Mouse (Mus musculus) midbrain, embryonic 16.5 days (tissue): ENCODE results near the gene Awat2. TPM values are rescaled to one million over a fixed set of nuclear protein-coding genes. Genes with fewer than 3 reads are reported as not detected.
A peak's percentile ranks its signal among the peaks of the same experiment; 100 is the strongest.
"Not testable (repeated sequence)": the region's sequence is repeated elsewhere in the genome, so short reads cannot be mapped to it uniquely, and the experiment has no call there.

Source experiments
- ATAC-seq: fragments of 200-750 bp; cut with Nextera tagmentation; 2 replicates; pipeline ENCODE4 v1.8.0; 2017; ENCODE audit warnings: moderate TSS enrichment
- H3K27ac ChIP-seq: fragments of 300-500 bp; sonication (generic); 2 replicates; pipeline ENCODE4 v1.5.1; 2014; ENCODE audit warnings: mild to moderate bottlenecking, low read length, mixed read lengths
- H3K27me3 ChIP-seq: fragments of 300-500 bp; sonication (generic); 2 replicates; pipeline ENCODE4 v1.6.1; 2014; ENCODE audit warnings: low read depth, low read length, mixed read lengths; ENCODE audit not compliant: control insufficient read depth, insufficient read depth
- H3K36me3 ChIP-seq: fragments of 300-500 bp; sonication (generic); 2 replicates; pipeline ENCODE4 v1.6.1; 2014; ENCODE audit warnings: mild to moderate bottlenecking, low read length, moderate library complexity, mixed read lengths; ENCODE audit not compliant: control insufficient read depth, insufficient read depth
- H3K4me1 ChIP-seq: fragments of 300-500 bp; sonication (generic); 2 replicates; pipeline ENCODE4 v1.6.1; 2014; ENCODE audit warnings: mild to moderate bottlenecking, low read length, mixed read lengths; ENCODE audit not compliant: control insufficient read depth, insufficient read depth
- H3K4me2 ChIP-seq: fragments of 300-500 bp; sonication (generic); 2 replicates; pipeline ENCODE4 v1.6.1; 2014; ENCODE audit warnings: mild to moderate bottlenecking, low read length, mixed read lengths
- H3K4me3 ChIP-seq: fragments of 300-500 bp; sonication (generic); 2 replicates; pipeline ENCODE4 v1.5.1; 2014; ENCODE audit warnings: low read depth, mild to moderate bottlenecking, low read length, moderate library complexity, mixed read lengths
- H3K9ac ChIP-seq: fragments of 300-500 bp; sonication (generic); 2 replicates; pipeline ENCODE4 v1.6.1; 2014; ENCODE audit warnings: low read depth, low read length, mixed read lengths
- H3K9me3 ChIP-seq: fragments of 300-500 bp; sonication (generic); replicated peaks from 2 replicates; pipeline ENCODE4 v1.6.1; 2014; ENCODE audit warnings: mild to moderate bottlenecking, low read length, mixed read lengths; ENCODE audit not compliant: control insufficient read depth, poor library complexity, severe bottlenecking
- WGBS: fragments of 180-500 bp; shearing (Covaris S2); extraction: QIAGEN DNeasy Blood & Tissue Kit; methylation state at CpG from one replicate; pipeline ENCODE4 v1.1.7; 2014; 5-methylcytosine and 5-hydroxymethylcytosine counted together
- polyA plus RNA-seq: library from polyadenylated mRNA; unstranded; fragments of >200 nt; fragmentation: Nextera tagmentation; extraction: Ambion mirVana; gene quantifications from 2 replicates; pipeline ENCODE4 v1.2.1, GENCODE M21; 2015

Gene Awat2
- polyA plus RNA-seq = 0.11 TPM in 1 of 2 replicates, not detected in the other

GRCm38 (mm10) chrX:100442617-100443016 is at the start of gene Awat2:
Gene Awat2 (minus strand): TSS chrX:100442717.
- not testable (repeated sequence) for H3K9me3 ChIP-seq, H3K27me3 ChIP-seq, ATAC-seq, H3K9ac ChIP-seq, H3K4me1 ChIP-seq, H3K27ac ChIP-seq, H3K4me2 ChIP-seq, H3K4me3 ChIP-seq, H3K36me3 ChIP-seq
- WGBS = 83% methylated on average over 2 of the region's 2 CpGs

GRCm38 (mm10) chrX:100480317-100480716 is 37.8 kb upstream of the Awat2 start:
- ATAC-seq = peak; percentile 81
- 39% methylated on average over 3 of the region's 3 CpGs for WGBS
- Histone ChIP-seq H3K27ac (no peak overlapping the region), H3K4me3 (no peak overlapping the region), H3K4me2 (no peak overlapping the region), H3K9ac (no peak overlapping the region), H3K27me3 (no peaks in the 10 kb centered on the region; the same call in 1 of the 2 replicates), H3K4me1 (no peaks in the 10 kb centered on the region), H3K9me3 (no peaks in the 10 kb centered on the region), H3K36me3 (no peaks in the 10 kb centered on the region)

- Histone ChIP-seq H3K27ac (no peak overlapping the region), H3K4me3 (no peak overlapping the region), H3K27me3 (peaks cover 4% of the 10 kb centered on the region; the same call in 1 of the 2 replicates), H3K4me2 (no peak overlapping the region), H3K9me3 (no peaks in the 10 kb centered on the region), H3K9ac (no peak overlapping the region), H3K36me3 (no peaks in the 10 kb centered on the region), H3K4me1 (no peaks in the 10 kb centered on the region)
- WGBS = 61% methylated on average over 4 of the region's 4 CpGs
- no peak for ATAC-seq
Measured at GRCm38 (mm10) chrX:100475569-100476223, 33.2 kb upstream of the Awat2 start.

DNA sequence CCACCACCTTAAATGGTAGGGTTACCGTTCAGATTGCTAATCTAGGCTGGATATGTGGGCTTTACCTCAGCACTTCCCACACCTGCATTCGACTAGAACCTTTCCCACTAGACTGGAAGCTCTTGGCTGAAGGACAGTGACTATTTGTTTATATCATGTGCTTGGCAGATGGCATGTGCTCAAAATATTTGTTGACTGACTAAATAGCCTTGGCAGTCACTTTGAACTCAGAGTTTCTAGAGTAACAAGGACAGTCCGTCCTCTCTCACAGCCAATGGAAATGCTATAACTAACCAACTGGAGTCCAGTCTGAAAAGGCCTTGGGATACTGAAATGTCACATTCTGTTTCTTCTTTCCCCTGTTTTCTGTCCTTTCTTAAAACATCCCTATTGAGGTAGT is 29.0 kb upstream of the Awat2 start:
- no peak for ATAC-seq
- H3K27ac ChIP-seq = no peak overlapping the region
- no peak overlapping the region for H3K4me2 ChIP-seq
- WGBS = 87% methylated on average over 3 of the region's 3 CpGs
- H3K36me3 ChIP-seq = no peaks in the 10 kb centered on the region
- no peak overlapping the region for H3K4me3 ChIP-seq
- no peaks in the 10 kb centered on the region for H3K9me3 ChIP-seq
- H3K4me1 ChIP-seq = no peaks in the 10 kb centered on the region
- H3K27me3 ChIP-seq = peaks cover 7% of the 10 kb centered on the region
- H3K9ac ChIP-seq = no peak overlapping the region

DNA sequence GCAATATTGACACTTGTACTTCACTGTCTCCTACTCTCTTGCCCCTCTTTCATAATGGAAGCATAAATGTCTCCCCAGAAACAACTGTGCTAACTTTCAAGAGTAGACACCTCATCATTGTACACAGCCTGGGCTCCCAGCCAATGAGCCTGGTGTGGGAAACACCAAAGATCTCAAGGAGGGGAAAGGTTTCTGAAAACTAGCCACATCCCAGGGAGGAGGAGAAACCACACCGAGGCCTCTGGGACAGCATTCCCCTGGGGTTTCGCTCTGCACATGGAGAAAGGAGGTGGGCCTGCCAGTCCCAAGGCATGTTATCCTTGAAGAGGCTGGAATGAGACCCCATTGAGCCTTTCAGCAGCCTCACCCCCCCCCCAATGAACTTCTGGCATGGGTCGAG is 27.6 kb upstream of the Awat2 start:
- Histone ChIP-seq H3K27me3 (peaks cover 7% of the 10 kb centered on the region), H3K9me3 (no peaks in the 10 kb centered on the region), H3K4me2 (no peak overlapping the region), H3K36me3 (no peaks in the 10 kb centered on the region), H3K9ac (no peak overlapping the region), H3K4me1 (no peaks in the 10 kb centered on the region), H3K4me3 (no peak overlapping the region), H3K27ac (no peak overlapping the region)
- no peak for ATAC-seq
- WGBS = 93% methylated on average over 3 of the region's 3 CpGs

DNA sequence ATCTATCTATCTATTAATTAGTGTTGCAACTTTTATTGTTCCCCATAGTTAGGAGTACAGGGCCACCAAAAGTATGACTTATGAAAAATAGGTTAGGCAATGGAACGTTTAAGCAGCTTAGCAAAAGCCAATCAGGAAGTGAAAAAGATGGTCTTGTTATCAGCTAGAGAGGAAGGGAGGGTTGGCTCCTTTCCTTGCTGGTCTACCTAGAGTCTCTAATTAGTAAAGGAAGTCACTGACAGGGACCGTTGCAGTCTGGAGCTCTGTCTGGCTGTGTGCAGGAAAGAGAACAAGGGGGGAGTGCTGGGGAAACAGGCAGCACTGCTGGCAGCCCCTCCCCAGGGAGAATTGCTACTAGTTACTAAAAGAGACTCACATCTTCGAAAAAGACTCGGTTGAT is 25.5 kb upstream of the Awat2 start:
- 80% methylated on average over 4 of the region's 4 CpGs for WGBS
- peaks cover 7% of the 10 kb centered on the region for H3K27me3 ChIP-seq
- H3K4me2 ChIP-seq = no peak overlapping the region
- no peaks in the 10 kb centered on the region for H3K9me3 ChIP-seq
- H3K27ac ChIP-seq = no peak overlapping the region
- no peak for ATAC-seq
- H3K4me1 ChIP-seq = no peaks in the 10 kb centered on the region
- H3K4me3 ChIP-seq = no peak overlapping the region
- no peak overlapping the region for H3K9ac ChIP-seq
- no peaks in the 10 kb centered on the region for H3K36me3 ChIP-seq

- WGBS = 84% methylated on average over 7 of the region's 7 CpGs
- Histone ChIP-seq H3K4me3 (no peak overlapping the region), H3K27ac (no peak overlapping the region), H3K36me3 (no peaks in the 10 kb centered on the region), H3K4me2 (no peak overlapping the region), H3K27me3 (peaks cover 6% of the 10 kb centered on the region), H3K4me1 (no peaks in the 10 kb centered on the region), H3K9ac (no peak overlapping the region), H3K9me3 (no peaks in the 10 kb centered on the region)
- no peak for ATAC-seq
Measured at GRCm38 (mm10) chrX:100443532-100443931, 1.0 kb upstream of the Awat2 start.

- no peaks in the 10 kb centered on the region for H3K9me3 ChIP-seq
- H3K4me3 ChIP-seq = no peak overlapping the region
- no peaks in the 10 kb centered on the region for H3K36me3 ChIP-seq
- H3K27me3 ChIP-seq = no peaks in the 10 kb centered on the region; the same call in 1 of the 2 replicates
- H3K27ac ChIP-seq = no peak overlapping the region
- WGBS = 85% methylated on average over 3 of the region's 3 CpGs
- H3K4me1 ChIP-seq = no peaks in the 10 kb centered on the region
- ATAC-seq = no peak
- no peak overlapping the region for H3K9ac ChIP-seq
- no peak overlapping the region for H3K4me2 ChIP-seq
Measured at GRCm38 (mm10) chrX:100432311-100432710, 10.2 kb downstream of the Awat2 start.

DNA sequence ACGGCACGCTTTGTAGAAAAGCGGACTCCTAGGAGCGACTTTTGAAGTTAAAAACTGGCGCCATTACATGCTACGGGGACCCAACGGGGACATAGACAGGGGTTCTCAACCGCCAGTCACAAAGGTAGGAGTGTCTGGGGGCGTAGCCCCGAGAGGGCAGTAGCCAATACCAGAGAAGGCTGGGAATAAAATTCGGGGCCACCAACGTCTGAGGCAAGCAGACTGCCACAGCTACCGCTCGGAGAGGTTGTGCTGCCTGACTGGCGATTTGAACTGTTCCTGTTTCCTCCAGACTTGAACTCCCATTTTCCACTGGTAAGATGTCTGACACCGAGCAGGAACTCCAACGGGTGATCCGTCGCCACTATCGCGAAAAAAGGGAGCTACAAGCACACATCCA is 13.8 kb downstream of the Awat2 start, which contains the start of gene Otud6a:
Gene Otud6a, plus strand, starts transcription at position 321 of the 400 bp plus-strand sequence.
- no peaks in the 10 kb centered on the region for H3K36me3 ChIP-seq
- H3K4me1 ChIP-seq = no peaks in the 10 kb centered on the region
- no peak within 1 kb of the TSS for H3K9ac ChIP-seq
- 92% methylated on average over 21 of the region's 21 CpGs for WGBS
- H3K9me3 ChIP-seq = no peaks in the 10 kb centered on the region
- H3K4me2 ChIP-seq = no peak within 1 kb of the TSS
- H3K4me3 ChIP-seq = no peak within 1 kb of the TSS
- no peak for ATAC-seq
- H3K27me3 ChIP-seq = no peaks in the 10 kb centered on the region; the same call in 1 of the 2 replicates
- H3K27ac ChIP-seq = no peak within 1 kb of the TSS
